Comparison of ENCODE assay signal across 18 mouse cellular contexts in genomic region chr5:20417348-20417747, GRCm38 (mm10).
"Had no signal": no experiment of that assay in that cellular context is flagged by ENCODE, and none has a peak within 500 bp of the region (broad histone marks: within the 10 kb centered on the region; RNA-seq: fewer than 3 reads in every experiment).

No protein-coding gene starts in this region.

- H3K4me3 ChIP-seq: lung, embryonic 15.5 days; midbrain, embryonic 10.5 days; midbrain, embryonic 12.5 days; myocyte; neural tube, embryonic 13.5 days; neural tube, embryonic 15.5 days; stomach, embryonic 15.5 days had no signal

- H3K36me3 ChIP-seq: lung, embryonic 15.5 days; midbrain, embryonic 10.5 days; midbrain, embryonic 12.5 days; neural tube, embryonic 15.5 days; stomach, embryonic 15.5 days had no signal

- H3K9ac ChIP-seq: liver, postnatal 0 days; lung, embryonic 15.5 days; midbrain, embryonic 12.5 days; neural tube, embryonic 13.5 days; neural tube, embryonic 15.5 days; stomach, embryonic 15.5 days had no signal

- DNase-seq: liver, postnatal 0 days; lung, adult 2 months; lung, postnatal 10 days; lung, postnatal 4 days; midbrain, embryonic 14.5 days; right cerebral cortex, postnatal 14 days; thymus, adult 2 months; thymus, postnatal 25 days; thymus, postnatal 4 days had no signal

- ATAC-seq: liver, postnatal 0 days; midbrain, embryonic 16.5 days had no signal

- H3K4me1 ChIP-seq: lung, embryonic 15.5 days; midbrain, embryonic 10.5 days; midbrain, embryonic 12.5 days; stomach, embryonic 15.5 days had no signal

- H3K4me2 ChIP-seq: lung, embryonic 15.5 days; midbrain, embryonic 12.5 days; neural tube, embryonic 13.5 days; neural tube, embryonic 15.5 days; stomach, embryonic 15.5 days had no signal

- H3K9me3 ChIP-seq: lung, embryonic 15.5 days; midbrain, embryonic 12.5 days; neural tube, embryonic 13.5 days; neural tube, embryonic 15.5 days; stomach, embryonic 15.5 days had no signal

- H3K27ac ChIP-seq: lung, embryonic 15.5 days; midbrain, embryonic 10.5 days; midbrain, embryonic 12.5 days; neural tube, embryonic 13.5 days; neural tube, embryonic 15.5 days; stomach, embryonic 15.5 days; stomach, postnatal 0 days had no signal

- H3K27me3 ChIP-seq: lung, embryonic 15.5 days; midbrain, embryonic 12.5 days; neural tube, embryonic 13.5 days; neural tube, embryonic 15.5 days; stomach, embryonic 15.5 days had no signal
